Mouse (Mus musculus): ENCODE measurements at regions not wholly inside any gene's neighbourhood (a gene's known extent, or its start where the extent isn't known, plus 50 kb on each side); places are given as distances from the start of the nearest gene placed in this dataset.

- in situ Hi-C loops (cut with MboI, MseI), result no loop called here
Observed at GRCm38 (mm10) chr8:109151711-109152110, 342.1 kb upstream of the Pmfbp1 start.

GRCm38 (mm10) chr8:109155489-109155888 is 338.3 kb upstream of the Pmfbp1 start:
- in situ Hi-C loops (cut with MboI, MseI), result no loop called here

- in situ Hi-C loops (cut with MboI, MseI), result no loop called here
Observed at GRCm38 (mm10) chr8:109156016-109156415, 337.8 kb upstream of the Pmfbp1 start.

GRCm38 (mm10) chr8:109172701-109173100 is 321.1 kb upstream of the Pmfbp1 start:
- in situ Hi-C loops (cut with MboI, MseI), result no loop called here

- in situ Hi-C loops (cut with MboI, MseI), result no loop called here
Observed at GRCm38 (mm10) chr8:109185558-109186198, 308.1 kb upstream of the Pmfbp1 start.

GRCm38 (mm10) chr8:109187617-109188016 is 306.2 kb upstream of the Pmfbp1 start:
- in situ Hi-C loops (cut with MboI, MseI), result no loop called here

GRCm38 (mm10) chr8:109214247-109214646 is 279.6 kb upstream of the Pmfbp1 start:
- in situ Hi-C loops (cut with MboI, MseI), result no loop called here

GRCm38 (mm10) chr8:109216318-109216717 is 277.5 kb upstream of the Pmfbp1 start:
- in situ Hi-C loops (cut with MboI, MseI), result no loop called here

GRCm38 (mm10) chr8:109217326-109217725 is 276.5 kb upstream of the Pmfbp1 start:
- in situ Hi-C loops (cut with MboI, MseI), result no loop called here

GRCm38 (mm10) chr8:109232281-109233234 is 261.3 kb upstream of the Pmfbp1 start:
- in situ Hi-C loops (cut with MboI, MseI), result no loop called here

- in situ Hi-C loops (cut with MboI, MseI), result no loop called here
Observed at GRCm38 (mm10) chr8:109245526-109245925, 248.3 kb upstream of the Pmfbp1 start.

- in situ Hi-C loops (cut with MboI, MseI), result no loop called here
Observed at GRCm38 (mm10) chr8:109247875-109248274, 246.0 kb upstream of the Pmfbp1 start.

- in situ Hi-C loops (cut with MboI, MseI), result no loop called here
Observed at GRCm38 (mm10) chr8:109248356-109248755, 245.5 kb upstream of the Pmfbp1 start.

- in situ Hi-C loops (cut with MboI, MseI), result no loop called here
Observed at GRCm38 (mm10) chr8:109249256-109249655, 244.6 kb upstream of the Pmfbp1 start.

GRCm38 (mm10) chr8:109249691-109250090 is 244.1 kb upstream of the Pmfbp1 start:
- in situ Hi-C loops (cut with MboI, MseI), result loop anchor here (10.0 kb wide), 1 partner anchor 575 kb away; no protein-coding TSS in a partner anchor

GRCm38 (mm10) chr8:109250551-109250950 is 243.3 kb upstream of the Pmfbp1 start:
- in situ Hi-C loops (cut with MboI, MseI), result loop anchor here (10.0 kb wide), 1 partner anchor 576 kb away; no protein-coding TSS in a partner anchor

GRCm38 (mm10) chr8:109251360-109251798 is 242.4 kb upstream of the Pmfbp1 start:
- in situ Hi-C loops (cut with MboI, MseI), result loop anchor here (10.0 kb wide), 1 partner anchor 577 kb away; no protein-coding TSS in a partner anchor

- in situ Hi-C loops (cut with MboI, MseI), result loop anchor here (10.0 kb wide), 1 partner anchor 578 kb away; no protein-coding TSS in a partner anchor
Observed at GRCm38 (mm10) chr8:109252404-109252803, 241.4 kb upstream of the Pmfbp1 start.

- in situ Hi-C loops (cut with MboI, MseI), result no loop called here
Observed at GRCm38 (mm10) chr8:109279129-109279528, 214.7 kb upstream of the Pmfbp1 start.

- in situ Hi-C loops (cut with MboI, MseI), result no loop called here
Observed at GRCm38 (mm10) chr8:109280540-109280939, 213.3 kb upstream of the Pmfbp1 start.

- in situ Hi-C loops (cut with MboI, MseI), result no loop called here
Observed at GRCm38 (mm10) chr8:109281598-109281997, 212.2 kb upstream of the Pmfbp1 start.

GRCm38 (mm10) chr8:109310670-109311386 is 183.0 kb upstream of the Pmfbp1 start:
- in situ Hi-C loops (cut with MboI, MseI), result no loop called here
